Mouse (Mus musculus) hindbrain, embryonic 10.5 days (tissue): Measurements from ENCODE around the gene Prkcsh. TPM values are rescaled to one million over a fixed set of nuclear protein-coding genes. Genes with fewer than 3 reads are reported as not detected.

Experiments
- DNase-seq: peaks from one replicate; pipeline ENCODE4 v3.0.0-alpha.2; 2017; ENCODE audit warnings: low spot score
- H3K27ac ChIP-seq: fragments of 300-500 bp; sonication (generic); 2 replicates; pipeline ENCODE4 v1.5.1; 2016; ENCODE audit warnings: mild to moderate bottlenecking, moderate library complexity
- H3K27me3 ChIP-seq: fragments of 300-500 bp; sonication (generic); 2 replicates; pipeline ENCODE4 v1.6.1; 2016; ENCODE audit warnings: mild to moderate bottlenecking; ENCODE audit not compliant: poor library complexity, insufficient read depth, severe bottlenecking
- H3K36me3 ChIP-seq: fragments of 300-500 bp; sonication (generic); 2 replicates; pipeline ENCODE4 v1.6.1; 2016; ENCODE audit warnings: mild to moderate bottlenecking, moderate library complexity
- H3K4me1 ChIP-seq: fragments of 300-500 bp; sonication (generic); replicated peaks from 2 replicates; pipeline ENCODE4 v1.6.1; 2016; ENCODE audit warnings: mild to moderate bottlenecking
- H3K4me3 ChIP-seq: fragments of 300-500 bp; sonication (generic); 2 replicates; pipeline ENCODE4 v1.5.1; 2016; ENCODE audit warnings: mild to moderate bottlenecking, moderate library complexity
- H3K9me3 ChIP-seq: fragments of 300-500 bp; sonication (generic); 2 replicates; pipeline ENCODE4 v1.6.1; 2016; ENCODE audit warnings: mild to moderate bottlenecking, moderate library complexity
- WGBS: fragments of 180-500 bp; shearing (Covaris S2); methylation state at CpG from one replicate; pipeline ENCODE4 v1.1.7; 2016; 5-methylcytosine and 5-hydroxymethylcytosine counted together
- polyA plus RNA-seq: library from polyadenylated mRNA; unstranded; fragments of >200 nt; fragmentation: Nextera tagmentation; extraction: Ambion mirVana; gene quantifications from 2 replicates; pipeline ENCODE4 v1.2.1, GENCODE M21; 2016

Gene Prkcsh
- polyA plus RNA-seq, 1 experiment from 2014 or later, result 115 TPM

DNA sequence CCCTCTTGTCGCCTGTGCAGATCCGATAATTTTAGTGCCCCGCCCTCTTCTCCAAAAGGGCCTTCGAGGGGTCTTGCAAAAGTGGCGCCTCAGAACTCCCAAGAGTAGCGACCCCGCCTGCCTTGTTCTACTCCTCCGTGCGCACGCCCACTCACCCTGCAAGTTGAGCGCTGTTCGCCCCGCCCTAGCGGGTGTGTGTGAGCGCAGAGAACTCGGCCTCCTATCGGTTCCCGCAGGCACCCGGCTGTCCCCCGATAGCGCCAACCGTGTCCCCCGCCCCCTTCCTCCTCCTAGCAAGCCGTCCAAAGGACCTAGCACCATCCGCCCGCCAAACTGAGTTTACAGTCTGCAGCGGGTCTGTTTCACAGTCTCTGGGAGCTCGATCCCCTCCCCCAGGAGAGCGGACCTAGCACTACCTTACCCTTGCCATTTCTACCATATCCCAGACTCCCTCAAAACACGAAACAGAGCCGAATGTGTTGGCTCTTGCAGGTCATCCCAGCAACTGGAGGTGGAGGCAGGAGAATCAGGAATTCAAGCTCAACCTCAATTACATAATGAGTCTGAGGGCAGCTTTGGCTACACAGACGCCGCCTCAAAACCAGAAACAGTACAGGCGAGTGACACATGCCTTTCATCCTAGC lies 40.1 kb upstream of the Prkcsh start:
- Histone ChIP-seq H3K36me3 (peaks cover 6% of the 10 kb centered on the region; the same call in 1 of the 2 replicates), H3K27ac (peak overlapping the region; percentile 53), H3K4me3 (peak overlapping the region; percentile 53), H3K4me1 (peaks cover 35% of the 10 kb centered on the region), H3K27me3 (peaks cover 59% of the 10 kb centered on the region), H3K9me3 (no peaks in the 10 kb centered on the region)
- 2% methylated on average over 34 of the region's 34 CpGs for WGBS
- DNase-seq, result peak; percentile 74

DNA sequence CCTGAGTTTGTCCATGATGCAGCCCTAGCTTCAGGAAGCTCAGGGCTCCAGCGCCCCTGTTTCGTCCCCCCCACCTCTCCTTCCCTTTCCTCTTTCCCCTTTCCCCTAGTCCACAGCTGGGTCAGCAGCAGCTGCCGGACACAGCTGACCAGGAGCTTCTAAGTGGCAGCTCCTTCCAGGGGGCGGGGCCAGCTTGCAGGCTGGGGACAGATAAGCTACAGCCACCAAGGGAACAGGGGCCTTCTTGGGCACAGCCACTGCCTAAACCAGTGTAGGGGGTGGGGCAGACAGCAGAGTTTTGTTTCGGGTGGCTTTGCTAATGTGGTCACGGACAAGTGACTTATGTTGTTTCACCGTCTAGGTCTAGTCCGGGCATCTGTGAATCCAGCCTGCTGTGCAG lies 39.2 kb upstream of the Prkcsh start, which contains the start of gene Epor:
Gene Epor (minus strand): TSS at position 90 of the 400 bp plus-strand sequence.
- 0 out of 2 replicates have a peak, but pooled peaks cover 2% of the 10 kb centered on the region for H3K36me3 ChIP-seq
- WGBS, result 19% methylated on average over 8 of the region's 8 CpGs
- H3K4me3 ChIP-seq, result peak within 1 kb of the TSS; percentile 53
- peaks cover 35% of the 10 kb centered on the region for H3K4me1 ChIP-seq
- peak; percentile 47 for DNase-seq
- H3K27ac ChIP-seq, result peak within 1 kb of the TSS; percentile 72
- H3K27me3 ChIP-seq, result peaks cover 58% of the 10 kb centered on the region
- no peaks in the 10 kb centered on the region for H3K9me3 ChIP-seq

DNA sequence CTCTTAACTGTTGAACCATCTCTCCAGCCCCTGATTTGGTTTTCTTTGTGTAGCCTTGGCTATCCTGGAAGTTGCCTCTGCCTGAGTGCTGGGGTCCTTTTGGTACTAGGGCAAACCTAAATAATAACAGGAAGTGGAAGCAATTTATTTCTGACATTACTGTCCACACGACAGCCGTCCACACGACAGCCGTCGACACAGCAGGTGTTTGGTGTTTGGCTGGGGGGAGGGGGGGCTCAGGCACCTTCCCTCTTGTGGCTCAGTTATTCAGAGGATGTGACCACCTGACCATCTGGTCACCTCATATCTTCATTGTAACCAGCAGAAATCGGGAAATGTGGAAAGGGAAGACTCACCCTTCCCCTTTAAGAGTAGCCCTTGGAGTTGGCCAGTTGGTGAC lies 33.7 kb upstream of the Prkcsh start:
- Histone ChIP-seq H3K27ac (no peak overlapping the region), H3K4me1 (no peaks in the 10 kb centered on the region), H3K4me3 (no peak overlapping the region), H3K36me3 (0 out of 2 replicates have a peak, but pooled peaks cover 3% of the 10 kb centered on the region), H3K9me3 (no peaks in the 10 kb centered on the region), H3K27me3 (peaks cover 4% of the 10 kb centered on the region)
- no peak for DNase-seq
- WGBS, result 68% methylated on average over 6 of the region's 6 CpGs

DNA sequence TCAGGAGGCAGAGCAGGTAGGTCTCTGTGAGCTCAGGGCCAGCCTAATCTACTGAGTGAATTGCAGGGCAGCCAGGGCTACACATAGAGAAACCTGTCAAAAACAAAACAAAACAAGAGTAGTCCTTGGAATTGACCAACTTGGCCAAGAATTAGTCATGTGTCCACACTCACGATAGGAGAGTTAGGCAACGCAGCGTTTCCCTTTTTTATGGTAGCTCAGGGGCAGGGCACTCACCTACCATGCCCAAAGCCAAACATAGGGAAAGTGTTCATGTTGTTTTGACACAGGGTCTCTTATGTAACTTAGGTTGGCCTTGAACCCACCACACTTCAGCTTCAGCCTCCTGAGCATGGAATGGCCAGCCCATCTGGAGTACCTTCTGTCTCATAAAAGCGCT lies 33.3 kb upstream of the Prkcsh start:
- Histone ChIP-seq H3K36me3 (0 out of 2 replicates have a peak, but pooled peaks cover 4% of the 10 kb centered on the region), H3K9me3 (no peaks in the 10 kb centered on the region), H3K4me1 (no peaks in the 10 kb centered on the region), H3K27ac (no peak overlapping the region), H3K4me3 (no peak overlapping the region), H3K27me3 (peaks cover under 1% of the 10 kb centered on the region; the same call in 1 of the 2 replicates)
- DNase-seq, result no peak
- WGBS, result 93% methylated on average over 4 of the region's 4 CpGs

DNA sequence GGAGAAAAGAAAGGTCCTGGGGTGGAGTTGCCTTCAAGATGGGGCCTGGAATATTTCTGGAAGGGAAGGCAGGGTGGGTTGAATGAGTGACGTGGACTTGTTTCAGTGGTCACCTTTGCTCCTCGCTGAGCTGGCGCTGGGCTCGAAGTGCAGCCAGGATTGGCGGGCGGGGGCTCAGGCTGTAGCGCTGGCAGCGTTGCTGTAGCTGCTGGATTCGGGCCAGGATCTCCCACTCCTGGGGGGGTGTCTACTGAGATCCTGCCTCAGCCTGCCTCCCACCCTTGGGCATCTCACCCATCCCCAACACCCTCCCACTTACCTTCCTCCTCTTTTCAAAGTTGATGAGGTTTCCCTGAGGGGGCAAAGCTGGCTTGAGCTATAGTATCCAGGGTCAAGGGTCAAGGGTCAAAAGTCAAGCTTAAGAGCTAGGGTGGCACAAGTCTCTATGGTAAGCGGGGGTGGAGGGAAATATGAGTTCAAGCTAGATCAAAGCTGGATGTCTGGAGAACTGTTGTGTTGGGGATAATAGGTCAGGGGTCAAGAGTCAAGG lies 25.9 kb upstream of the Prkcsh start:
- H3K4me3 ChIP-seq, result no peak overlapping the region
- H3K9me3 ChIP-seq, result no peaks in the 10 kb centered on the region
- no peaks in the 10 kb centered on the region for H3K4me1 ChIP-seq
- no peak overlapping the region for H3K27ac ChIP-seq
- no peak for DNase-seq
- 89% methylated on average over 10 of the region's 10 CpGs for WGBS
- H3K36me3 ChIP-seq, result 0 out of 2 replicates have a peak, but pooled peaks cover 7% of the 10 kb centered on the region
- H3K27me3 ChIP-seq, result peaks cover 6% of the 10 kb centered on the region; the same call in 1 of the 2 replicates

DNA sequence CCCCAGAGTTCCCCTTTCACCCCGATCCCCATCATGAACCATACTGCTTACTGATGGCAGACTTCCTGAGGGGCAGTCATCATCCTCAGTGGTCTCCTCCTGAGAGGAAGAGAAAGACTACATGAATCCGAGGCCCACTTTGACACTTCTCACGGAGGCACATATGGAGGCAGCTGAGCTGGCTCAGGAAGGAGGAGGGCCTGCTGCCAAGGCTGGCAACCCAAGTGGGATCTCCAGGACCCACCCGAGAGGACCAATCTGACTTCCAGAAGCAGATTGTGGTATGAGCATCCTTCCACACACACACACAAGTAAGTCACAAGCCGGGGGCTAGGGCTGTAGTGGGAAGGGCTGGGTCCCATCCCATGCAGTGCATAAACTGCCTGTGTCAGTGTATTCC lies 25.3 kb upstream of the Prkcsh start:
- H3K27me3 ChIP-seq, result peaks cover 6% of the 10 kb centered on the region; the same call in 1 of the 2 replicates
- H3K27ac ChIP-seq, result no peak overlapping the region
- no peak overlapping the region for H3K4me3 ChIP-seq
- H3K4me1 ChIP-seq, result no peaks in the 10 kb centered on the region
- no peak for DNase-seq
- 83% methylated on average over 5 of the region's 5 CpGs for WGBS
- no peaks in the 10 kb centered on the region for H3K9me3 ChIP-seq
- 0 out of 2 replicates have a peak, but pooled peaks cover 7% of the 10 kb centered on the region for H3K36me3 ChIP-seq

DNA sequence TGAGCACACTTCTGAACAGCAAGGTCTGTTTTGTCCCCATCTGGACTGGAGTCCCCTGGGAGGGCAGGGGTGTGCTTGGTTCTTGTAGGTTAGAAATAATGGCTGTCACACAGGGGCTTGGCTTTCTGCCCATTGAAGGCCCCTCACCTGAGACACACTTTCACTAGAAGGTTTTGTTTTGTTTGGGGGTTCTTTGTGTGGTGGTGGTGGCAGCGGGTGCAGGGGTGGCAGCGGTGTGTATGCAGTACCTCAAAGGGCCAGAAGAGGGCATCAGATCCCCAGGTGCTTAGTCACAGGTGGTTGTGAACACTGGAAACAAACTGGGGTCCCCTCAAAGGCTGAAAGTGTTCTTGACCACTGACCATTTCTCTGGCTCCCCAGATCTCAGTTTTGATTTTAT lies 24.6 kb upstream of the Prkcsh start:
- Histone ChIP-seq H3K36me3 (0 out of 2 replicates have a peak, but pooled peaks cover 7% of the 10 kb centered on the region), H3K27ac (no peak overlapping the region), H3K9me3 (no peaks in the 10 kb centered on the region), H3K4me1 (no peaks in the 10 kb centered on the region), H3K27me3 (peaks cover 6% of the 10 kb centered on the region; the same call in 1 of the 2 replicates), H3K4me3 (no peak overlapping the region)
- DNase-seq, result no peak
- 25% methylated on average over 2 of the region's 2 CpGs for WGBS

DNA sequence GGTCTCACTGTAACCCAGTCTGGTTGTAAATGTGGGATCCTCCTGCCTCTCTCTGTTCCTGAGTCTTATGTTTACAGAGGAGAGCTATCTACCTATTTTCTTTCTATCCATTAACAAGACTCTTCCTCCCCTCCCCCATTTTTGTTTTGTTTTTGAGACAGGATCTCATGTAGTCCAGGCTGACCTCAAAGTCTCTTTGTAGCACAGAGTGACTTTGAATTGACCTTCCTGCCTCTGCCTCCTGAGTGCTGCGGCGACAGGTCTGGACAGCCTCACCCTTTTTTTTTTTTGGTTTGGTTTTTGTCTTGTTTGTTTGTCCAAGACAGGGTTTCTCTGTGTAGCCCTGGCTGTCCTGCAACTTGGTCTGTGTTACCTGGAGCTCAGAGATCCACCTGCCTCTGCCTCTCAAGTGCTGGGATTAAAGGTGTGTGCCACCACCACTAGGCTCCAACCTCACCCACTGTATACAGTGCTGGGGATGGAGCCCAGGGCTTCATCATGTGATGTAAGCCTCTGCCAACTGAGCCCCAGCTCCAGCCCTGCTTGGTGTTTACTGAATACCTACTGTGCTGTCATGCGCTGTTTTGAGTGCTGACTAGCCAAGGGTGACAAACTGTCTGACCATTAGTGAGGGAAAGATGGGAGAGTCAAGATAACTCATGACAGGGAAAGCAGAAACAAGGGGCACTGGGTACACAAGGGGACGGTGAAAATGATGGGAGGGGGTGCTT lies 24.0 kb upstream of the Prkcsh start:
- 0 out of 2 replicates have a peak, but pooled peaks cover 7% of the 10 kb centered on the region for H3K36me3 ChIP-seq
- WGBS, result 93% methylated on average over 4 of the region's 4 CpGs
- no peaks in the 10 kb centered on the region for H3K9me3 ChIP-seq
- no peaks in the 10 kb centered on the region for H3K4me1 ChIP-seq
- H3K27ac ChIP-seq, result no peak overlapping the region
- peaks cover 8% of the 10 kb centered on the region for H3K27me3 ChIP-seq
- no peak overlapping the region for H3K4me3 ChIP-seq
- DNase-seq, result no peak

DNA sequence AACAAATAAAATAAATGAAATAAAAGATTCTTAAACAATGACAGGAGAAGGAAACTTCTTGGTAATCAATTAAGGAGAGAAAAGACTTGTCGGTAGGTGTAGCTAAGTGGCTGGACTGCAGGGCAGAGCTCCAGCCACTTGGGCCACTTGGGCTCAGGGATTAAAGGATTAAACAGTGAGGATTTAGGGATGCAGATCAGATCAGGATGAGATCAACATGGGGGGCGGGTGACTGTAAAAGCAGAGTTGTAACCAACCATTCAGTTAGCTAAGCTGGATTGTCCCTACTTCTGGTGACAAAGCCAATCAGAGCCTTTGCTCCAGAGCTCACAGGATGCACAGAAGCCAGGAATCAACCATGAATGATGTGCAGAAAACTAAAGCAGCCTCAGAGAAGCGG lies 18.7 kb upstream of the Prkcsh start:
- Histone ChIP-seq H3K27ac (no peak overlapping the region), H3K4me1 (peaks cover 14% of the 10 kb centered on the region), H3K36me3 (0 out of 2 replicates have a peak, but pooled peaks cover 4% of the 10 kb centered on the region), H3K4me3 (no peak overlapping the region), H3K9me3 (no peaks in the 10 kb centered on the region), H3K27me3 (peaks cover 62% of the 10 kb centered on the region)
- 19% methylated on average over 3 of the region's 3 CpGs for WGBS
- no peak for DNase-seq

DNA sequence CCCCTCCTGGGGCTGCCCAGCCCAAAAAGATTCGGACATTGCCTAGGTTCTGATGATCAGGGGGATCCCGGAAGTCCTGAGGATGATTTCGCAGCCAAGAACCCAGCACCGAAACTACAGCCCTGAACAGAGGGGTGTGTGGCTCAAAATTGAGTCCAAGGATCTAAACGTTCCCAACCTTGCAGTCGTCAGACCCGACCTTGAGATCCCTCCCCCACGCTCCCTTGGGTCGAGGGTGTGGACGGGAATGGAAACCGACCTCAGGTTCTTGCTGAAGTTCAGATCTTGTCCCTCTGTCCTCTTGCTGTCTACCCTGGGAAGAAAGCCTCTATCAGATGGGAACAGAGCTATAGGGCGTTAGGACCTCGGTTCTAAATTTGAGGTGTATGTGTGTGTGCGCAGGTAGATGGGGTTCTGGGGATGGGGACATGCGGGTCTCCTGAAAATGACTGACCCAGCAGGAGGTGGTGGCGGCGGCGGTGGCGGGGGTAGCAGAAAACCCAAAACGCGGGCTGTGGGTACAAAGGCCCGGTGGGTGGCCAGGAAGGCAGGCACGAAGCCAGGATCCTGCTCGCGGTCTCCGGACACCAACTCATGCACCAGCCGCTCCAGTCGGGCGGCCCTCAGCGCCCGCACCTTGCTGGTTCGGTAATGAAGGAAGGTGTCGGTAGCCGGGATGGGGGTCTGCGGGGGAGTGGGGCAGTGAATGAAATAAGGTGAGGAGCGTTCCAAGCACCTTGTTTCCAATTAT lies 14.8 kb upstream of the Prkcsh start:
- DNase-seq, result no peak
- peak overlapping the region; percentile 61 for H3K4me3 ChIP-seq

DNA sequence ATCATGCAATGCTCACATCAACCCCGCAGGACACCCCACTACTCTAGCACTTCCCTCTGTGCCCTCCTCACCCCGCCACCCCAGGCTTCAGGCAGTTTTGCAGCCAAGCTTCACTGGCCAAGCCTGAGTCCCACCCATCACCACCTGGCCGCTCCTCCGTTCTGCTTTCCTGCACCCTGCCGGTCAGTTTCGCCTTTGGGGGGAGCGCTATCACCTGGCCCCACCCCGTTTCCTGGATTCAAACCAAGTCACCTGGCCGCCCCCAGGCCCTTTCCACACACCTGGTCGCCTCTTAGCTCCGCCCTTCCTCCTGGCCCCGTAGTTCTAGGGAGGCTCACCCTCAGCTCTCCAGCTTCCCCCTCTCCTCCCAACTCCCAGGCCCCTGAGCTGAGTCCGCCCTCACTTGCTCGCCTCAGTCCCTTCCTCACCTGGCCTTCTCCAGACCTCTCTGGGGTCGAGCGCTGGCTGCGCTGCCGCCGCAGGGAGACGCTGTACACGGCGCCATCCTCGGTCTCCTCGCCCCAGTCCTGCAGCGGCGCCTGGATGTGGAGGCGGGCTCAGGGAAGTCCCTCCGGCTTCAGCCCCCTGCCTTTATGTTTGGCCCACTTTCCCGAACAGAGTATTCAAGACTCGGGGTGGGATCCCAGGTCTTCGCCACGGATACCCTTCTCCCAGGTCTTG lies 14.0 kb upstream of the Prkcsh start:
- Histone ChIP-seq H3K27me3 (peaks cover 100% of the 10 kb centered on the region), H3K27ac (peak overlapping the region; percentile 70), H3K36me3 (no peaks in the 10 kb centered on the region), H3K4me1 (peaks cover 32% of the 10 kb centered on the region), H3K9me3 (no peaks in the 10 kb centered on the region), H3K4me3 (peak overlapping the region; percentile 61)
- peak; percentile 48 for DNase-seq
- WGBS, result under 1% methylated on average over 32 of the region's 32 CpGs

More for the DNA sequence above, 14.8 kb upstream of the Prkcsh start:
- Histone ChIP-seq H3K27ac (no peak overlapping the region), H3K9me3 (no peaks in the 10 kb centered on the region), H3K36me3 (no peaks in the 10 kb centered on the region), H3K27me3 (peaks cover 94% of the 10 kb centered on the region), H3K4me1 (peaks cover 32% of the 10 kb centered on the region)
- 7% methylated on average over 36 of the region's 36 CpGs for WGBS
